Mouse (Mus musculus) ES-E14 (cell line): ENCODE measurements around the gene Pex14.

Experiments used
- CHD2 ChIP-seq: IDR thresholded peaks from 2 replicates; pipeline ENCODE4 v1.6.1; 2014; ENCODE audit warnings: mild to moderate bottlenecking, low read depth, low read length, inconsistent platforms
- HCFC1 ChIP-seq: IDR thresholded peaks from 2 replicates; pipeline ENCODE4 v1.6.1; 2012; ENCODE audit warnings: low read length, inconsistent platforms, borderline replicate concordance; ENCODE audit not compliant: insufficient read depth
- MAFK ChIP-seq: IDR thresholded peaks from 2 replicates; pipeline ENCODE4 v1.6.1; 2014; ENCODE audit warnings: mild to moderate bottlenecking, low read depth, low read length, inconsistent platforms; ENCODE audit not compliant: insufficient read depth
- ZNF384 ChIP-seq: IDR thresholded peaks from 2 replicates; pipeline ENCODE4 v1.6.1; 2012; ENCODE audit warnings: low read depth, low read length, inconsistent platforms

GRCm38 (mm10) chr4:148915849-148916248, 183.8 kb downstream of the Pex14 start:
- TF ChIP-seq HCFC1 (no peak), CHD2 (no peak), MAFK (no peak), ZNF384 (no peak)
